8 mouse cellular contexts compared by ENCODE assay signal in the genomic region with DNA sequence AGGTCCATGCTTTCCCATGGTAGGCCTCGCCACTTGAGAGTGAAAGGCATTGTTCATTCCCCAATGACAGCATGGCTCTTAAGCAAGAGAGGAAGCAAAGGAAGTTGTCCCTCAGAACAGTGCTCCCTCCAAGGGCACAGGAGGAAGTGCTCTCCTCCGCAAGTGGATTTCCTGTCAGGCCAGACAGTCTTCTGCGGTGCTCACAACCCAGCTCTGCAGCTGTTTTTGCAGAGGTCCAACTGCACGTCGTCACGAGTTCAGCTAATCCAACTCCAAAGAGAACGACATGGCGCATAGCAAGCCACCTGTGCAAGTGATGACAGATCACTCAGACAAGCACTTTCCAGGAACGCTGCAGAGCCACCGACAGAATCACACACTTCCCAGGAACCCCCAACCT.
DNase-seq lines count a peak whose midpoint lies in the region; ATAC-seq and TF ChIP-seq lines count a peak whose summit lies in the region.

No protein-coding gene starts in this region.

- H3K4me1 ChIP-seq in limb, embryonic 11.5 days (ENCODE audit: control insufficient read depth, insufficient read depth, low read length) = peaks cover 7% of the 10 kb centered on the region
- peaks cover 40% of the 10 kb centered on the region for H3K4me1 ChIP-seq in neural tube, embryonic 15.5 days
- H3K4me1 ChIP-seq in forebrain, postnatal 0 days (ENCODE audit: insufficient read depth) = peaks cover 8% of the 10 kb centered on the region; the same call in 1 of the 2 replicates

- no peak overlapping the region; the same call in 1 of the 2 replicates for H3K27ac ChIP-seq in gastrocnemius, adult 2 months
- no peak overlapping the region for H3K27ac ChIP-seq in limb, embryonic 11.5 days (replicated peaks; ENCODE audit: low read depth, low read length)
- H3K27ac ChIP-seq in neural tube, embryonic 15.5 days (replicated peaks) = peak overlapping the region; percentile 41; the same call in 1 of the 2 replicates
- no peak overlapping the region for H3K27ac ChIP-seq in forebrain, postnatal 0 days (ENCODE audit: low read depth, low read length)

- 40% methylated on average over 10 of the region's 10 CpGs for WGBS in limb, embryonic 11.5 days
- 69% methylated on average over 10 of the region's 10 CpGs for WGBS in neural tube, embryonic 15.5 days
- 69% methylated on average over 10 of the region's 10 CpGs for WGBS in forebrain, postnatal 0 days

- no peaks in the 10 kb centered on the region for H3K9me3 ChIP-seq in limb, embryonic 11.5 days (ENCODE audit: control insufficient read depth, low read length)
- no peaks in the 10 kb centered on the region for H3K9me3 ChIP-seq in neural tube, embryonic 15.5 days (replicated peaks)
- no peaks in the 10 kb centered on the region for H3K9me3 ChIP-seq in forebrain, postnatal 0 days (ENCODE audit: low read length)

- H3K4me3 ChIP-seq in gastrocnemius, adult 2 months = no peak overlapping the region
- H3K4me3 ChIP-seq in limb, embryonic 11.5 days (ENCODE audit: low read depth, low read length) = no peak overlapping the region
- no peak overlapping the region for H3K4me3 ChIP-seq in neural tube, embryonic 15.5 days (replicated peaks)
- H3K4me3 ChIP-seq in forebrain, postnatal 0 days (ENCODE audit: low read depth, low read length) = no peak overlapping the region

- no peak for TF ChIP-seq CTCF in gastrocnemius, adult 2 months (IDR thresholded peaks at IDR 0.05)
- no peak for TF ChIP-seq CTCF in forebrain, postnatal 0 days (IDR thresholded peaks at IDR 0.05; ENCODE audit: low read depth)

- H3K36me3 ChIP-seq in limb, embryonic 11.5 days (ENCODE audit: control insufficient read depth, insufficient read depth, low read length) = no peaks in the 10 kb centered on the region
- no peaks in the 10 kb centered on the region for H3K36me3 ChIP-seq in neural tube, embryonic 15.5 days
- no peaks in the 10 kb centered on the region for H3K36me3 ChIP-seq in forebrain, postnatal 0 days (ENCODE audit: insufficient read depth)

- H3K9ac ChIP-seq in limb, embryonic 11.5 days (ENCODE audit: low read length) = no peak overlapping the region
- H3K9ac ChIP-seq in neural tube, embryonic 15.5 days (replicated peaks) = no peak overlapping the region
- H3K9ac ChIP-seq in forebrain, postnatal 0 days = no peak overlapping the region

- intact Hi-C loops in gastrocnemius, adult 2 months (cut with DNase I) = no loop called here

- no peak overlapping the region for H3K4me2 ChIP-seq in limb, embryonic 11.5 days (ENCODE audit: low read depth, severe bottlenecking)
- H3K4me2 ChIP-seq in neural tube, embryonic 15.5 days = no peak overlapping the region
- H3K4me2 ChIP-seq in forebrain, postnatal 0 days (ENCODE audit: low read depth) = no peak overlapping the region

- H3K27me3 ChIP-seq in limb, embryonic 11.5 days (ENCODE audit: control insufficient read depth, insufficient read depth, low read length) = no peaks in the 10 kb centered on the region
- H3K27me3 ChIP-seq in neural tube, embryonic 15.5 days (replicated peaks) = no peaks in the 10 kb centered on the region
- no peaks in the 10 kb centered on the region for H3K27me3 ChIP-seq in forebrain, postnatal 0 days (ENCODE audit: insufficient read depth, low read length)

- DNase-seq in gastrocnemius, adult 2 months = peak; percentile 35
- no peak for DNase-seq in gastrocnemius, postnatal 10 days
- DNase-seq in heart, adult 11 months = peak; percentile 97
- DNase-seq in limb, embryonic 11.5 days (ENCODE audit: low spot score) = peak; percentile 47
- DNase-seq in cerebellum, adult 8-10 months = no peak
- DNase-seq in forebrain, postnatal 0 days = no peak

- peak; percentile 54; the same call in 1 of the 2 replicates for ATAC-seq in limb, embryonic 11.5 days (ENCODE audit: insufficient number of reproducible peaks, low FRiP score, low TSS enrichment, low read depth)
- ATAC-seq in neural tube, embryonic 15.5 days (ENCODE audit: low FRiP score) = no peak
- no peak for ATAC-seq in erythroid progenitor cell, adult 5-6 weeks (replicated peaks; ENCODE audit: low FRiP score, poor library complexity, severe bottlenecking)
- no peak for ATAC-seq in forebrain, postnatal 0 days

Comparison
In these comparisons a context has a peak if more than half of its experiments do, and no peak if none do; other contexts are left out.
1. DNase-seq: peak in gastrocnemius, adult 2 months (single experiment), heart, adult 11 months (single experiment) and limb, embryonic 11.5 days (single experiment); none in gastrocnemius, postnatal 10 days (single experiment), cerebellum, adult 8-10 months (single experiment) and forebrain, postnatal 0 days (single experiment).